Mouse (Mus musculus) adrenal gland, postnatal 14 days (tissue): ENCODE data around the gene Gm8108. TPM values are rescaled to one million over a fixed set of nuclear protein-coding genes. Genes with fewer than 3 reads are reported as not detected.
"Not testable (repeated sequence)": the region's sequence is repeated elsewhere in the genome, so short reads cannot be mapped to it uniquely, and the experiment has no call there.

Experiments
- DNase-seq: peaks from one replicate; pipeline ENCODE4 v3.0.0; 2021; ENCODE audit warnings: mixed read lengths
- long read RNA-seq, 2 experiments: library from polyadenylated mRNA; stranded (forward); transcript quantifications; one replicate each; pipeline ENCODE4 v2.0.0; 2021
- total RNA-seq: library from RNA; stranded (reverse); gene quantifications from 2 replicates; pipeline ENCODE4 v1.2.3, GENCODE M21; 2021

The Gm8108 gene
- 1.4 and 2.1 TPM in 2 replicates for total RNA-seq
- long read RNA-seq, experiment 1: 0 reads
- long read RNA-seq, experiment 2: 0 reads

DNA sequence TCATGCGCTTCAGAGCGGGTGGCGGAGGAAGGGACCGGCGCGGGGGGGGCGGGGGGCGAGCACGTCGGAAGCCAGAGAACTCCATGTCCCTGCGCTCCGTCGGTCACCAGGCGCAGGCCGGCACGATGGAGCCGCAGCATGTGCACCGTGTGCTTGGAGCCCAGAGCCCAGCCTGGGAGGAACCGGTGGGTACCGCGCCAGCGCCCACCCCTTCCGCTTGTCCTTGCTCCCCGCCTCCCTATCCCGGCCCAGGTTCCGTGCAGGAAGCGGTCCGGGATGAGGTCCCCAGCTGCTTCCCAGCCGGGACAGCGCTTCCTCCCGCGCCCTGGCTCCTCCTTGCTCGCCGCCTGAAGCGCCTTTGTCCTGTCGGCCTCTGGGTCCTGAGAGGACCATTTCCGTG is at the start of gene Gm8108:
Gene Gm8108, plus strand, starts transcription at position 101 of the 400 bp plus-strand sequence.
- DNase-seq: peak; percentile 6

- not testable (repeated sequence) for DNase-seq
Observed at GRCm38 (mm10) chr14:4083820-4084219, 26.5 kb upstream of the Gm8108 start, which contains the start of gene Gm3115. Gene Gm3115, plus strand, starts transcription at chr14:4084120.

GRCm38 (mm10) chr14:4141646-4142045 is 31.3 kb downstream of the Gm8108 start:
- DNase-seq: peak; percentile 3

DNA sequence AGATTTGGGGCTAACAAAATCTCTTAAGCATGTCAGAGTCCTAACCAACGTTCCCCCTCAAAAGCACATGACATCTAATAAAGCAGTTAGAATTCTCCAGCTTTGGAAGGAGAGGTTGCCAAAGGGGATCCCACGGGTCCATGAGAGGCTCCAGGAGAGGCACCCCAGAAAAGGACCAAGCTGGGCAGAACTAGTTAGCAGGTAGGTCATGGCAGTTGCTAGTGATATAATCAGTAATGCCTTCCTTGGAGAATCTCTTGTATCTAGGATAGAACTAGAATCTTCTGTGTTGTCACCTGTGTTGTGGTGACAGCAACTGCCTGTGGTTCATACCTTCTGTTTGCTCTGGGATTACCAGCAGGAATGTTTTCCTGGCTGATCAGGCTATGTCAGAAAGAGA is 54.4 kb downstream of the Gm8108 start, which contains the start of gene Gm3127:
Gene Gm3127, plus strand, starts transcription at position 301 of the 400 bp plus-strand sequence.
- DNase-seq: not testable (repeated sequence)

DNA sequence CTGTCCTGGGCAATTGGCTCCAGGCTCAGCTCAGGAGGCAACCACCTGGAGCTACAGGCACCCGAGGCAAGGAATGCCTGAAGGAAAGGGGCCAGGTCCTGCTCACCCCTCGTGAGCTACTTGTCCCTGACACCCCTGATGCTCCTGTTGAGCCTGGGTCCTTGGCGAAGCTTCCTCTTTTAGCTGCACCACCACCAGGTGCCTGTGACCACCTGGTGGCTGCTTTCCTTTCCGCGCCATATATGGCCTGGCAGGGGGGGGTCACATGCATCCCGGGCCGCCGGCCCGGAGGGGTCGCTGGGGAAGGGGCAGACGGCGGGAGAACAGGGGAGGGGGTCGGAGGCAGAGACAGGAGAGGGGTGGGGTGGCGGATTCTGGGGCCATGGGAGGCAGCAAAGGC is 71.7 kb downstream of the Gm8108 start:
- DNase-seq: not testable (repeated sequence)

Other genes starting within 250 kb of the Gm8108 start
- gene Gm2916, start 226.4 kb upstream of the Gm8108 start, total RNA-seq: not detected in 2 replicates
- not detected in 2 replicates for gene Gm3029, start 178.8 kb upstream of the Gm8108 start, total RNA-seq
- gene Gm3095, start 147.0 kb upstream of the Gm8108 start, total RNA-seq: not detected in 2 replicates
- not detected in 2 replicates for gene Gm3099, start 112.1 kb upstream of the Gm8108 start, total RNA-seq
- gene Gm5796, start 86.6 kb upstream of the Gm8108 start, total RNA-seq: 0.45 and 1.7 TPM in 2 replicates
- gene Gm3115, start 26.4 kb upstream of the Gm8108 start, total RNA-seq: 0.26 and 0.37 TPM in 2 replicates
- gene Gm3127, start 54.5 kb downstream of the Gm8108 start, total RNA-seq: not detected in 2 replicates
- gene Gm2974, start 72.0 kb downstream of the Gm8108 start, total RNA-seq: not detected in 2 replicates
- not detected in 2 replicates for gene Gm3138, start 139.1 kb downstream of the Gm8108 start, total RNA-seq
- not detected in 2 replicates for gene Gm3149, start 206.8 kb downstream of the Gm8108 start, total RNA-seq
- not detected in 2 replicates for gene 2610042L04Rik, start 224.2 kb downstream of the Gm8108 start, total RNA-seq